Mouse (Mus musculus) lung, adult 2 months (tissue): ENCODE data around the gene Mettl8.

Experiments used
- CTCF ChIP-seq: fragments of 200-500 bp; IDR thresholded peaks from 2 replicates; pipeline ENCODE4 v1.5.1; 2011; ENCODE audit warnings: mild to moderate bottlenecking, low read length, control low read depth; ENCODE audit not compliant: insufficient read depth
- POLR2A ChIP-seq: fragments of 200-500 bp; IDR thresholded peaks from 2 replicates; pipeline ENCODE4 v1.6.1; 2011; ENCODE audit warnings: low read depth, mild to moderate bottlenecking, control low read depth, low read length, borderline replicate concordance; ENCODE audit errors: extremely low read depth

GRCm38 (mm10) chr2:71002509-71002908, 52.9 kb downstream of the Mettl8 start:
- TF ChIP-seq CTCF: no peak
- TF ChIP-seq POLR2A: no peak
